ENCODE assay signal across 8 mouse cellular contexts in the genomic region with DNA sequence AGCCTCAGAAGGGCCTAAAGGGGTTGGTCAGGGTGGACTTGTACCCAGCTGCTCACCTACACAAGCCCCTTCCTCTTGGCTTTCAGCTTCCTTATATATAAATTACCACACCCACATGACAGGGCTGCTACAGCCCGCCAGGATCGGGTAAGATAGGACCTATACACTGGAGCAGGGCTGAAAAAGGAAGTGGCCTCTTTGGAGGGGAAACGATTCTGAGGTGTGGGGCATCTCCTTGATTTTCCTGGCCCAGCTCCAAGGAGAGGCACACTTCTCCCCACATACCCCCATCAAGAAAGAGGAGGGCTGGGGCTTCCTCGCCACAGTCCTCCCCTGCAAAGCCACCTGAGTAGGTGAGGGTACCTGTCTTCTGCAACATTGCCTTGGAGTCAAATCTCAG. TPM values are rescaled to one million over a fixed set of nuclear protein-coding genes. Genes with fewer than 3 reads are reported as not detected.
A peak's percentile ranks its signal among the peaks of the same experiment; 100 is the strongest.
DNase-seq lines count a peak whose midpoint lies in the region; ATAC-seq and TF ChIP-seq lines count a peak whose summit lies in the region.

No protein-coding gene starts in this region.

- no peak for TF ChIP-seq CTCF in kidney, postnatal 0 days (IDR thresholded peaks at IDR 0.05; ENCODE audit: low read depth)
- TF ChIP-seq CTCF in cortical plate, adult 2 months (IDR thresholded peaks at IDR 0.05; ENCODE audit: extremely low read depth, insufficient read depth, low read length) = no peak

- ATAC-seq in kidney, postnatal 0 days (replicated peaks; ENCODE audit: low FRiP score, low read depth) = no peak
- ATAC-seq in intestine, embryonic 15.5 days = no peak

- H3K27me3 ChIP-seq in kidney, postnatal 0 days (ENCODE audit: insufficient read depth, low read length) = no peaks in the 10 kb centered on the region
- H3K27me3 ChIP-seq in intestine, embryonic 15.5 days (replicated peaks) = no peaks in the 10 kb centered on the region

- peaks cover 14% of the 10 kb centered on the region for H3K36me3 ChIP-seq in kidney, postnatal 0 days (ENCODE audit: insufficient read depth, low read length)
- peaks cover 18% of the 10 kb centered on the region for H3K36me3 ChIP-seq in intestine, embryonic 15.5 days

- TF ChIP-seq POLR2A in cortical plate, adult 2 months (IDR thresholded peaks at IDR 0.05; ENCODE audit: extremely low read depth, insufficient read depth, low read length) = no peak

- no peaks in the 10 kb centered on the region for H3K9me3 ChIP-seq in kidney, postnatal 0 days (replicated peaks; ENCODE audit: low read length)
- no peaks in the 10 kb centered on the region for H3K9me3 ChIP-seq in intestine, embryonic 15.5 days

- no peak for DNase-seq in kidney, postnatal 0 days (ENCODE audit: low spot score)
- no peak for DNase-seq in kidney, postnatal 36 days
- DNase-seq in naive thymus-derived CD4-positive, alpha-beta T cell, adult 2 months (ENCODE audit: low read depth) = peak; percentile 45
- DNase-seq in layer of hippocampus, postnatal 36 days = no peak
- no peak for DNase-seq in cerebellum, postnatal 25 days
- DNase-seq in adrenal gland, postnatal 14 days = no peak

- H3K4me3 ChIP-seq in kidney, postnatal 0 days (replicated peaks; ENCODE audit: low read depth, low read length) = peak overlapping the region; percentile 63
- peak overlapping the region; percentile 68 for H3K4me3 ChIP-seq in cortical plate, adult 2 months (ENCODE audit: insufficient read depth, low read length)
- H3K4me3 ChIP-seq in intestine, embryonic 15.5 days (replicated peaks) = peak overlapping the region; percentile 58

- peak overlapping the region; percentile 67 for H3K27ac ChIP-seq in kidney, postnatal 0 days
- no peak overlapping the region for H3K27ac ChIP-seq in cortical plate, adult 2 months (ENCODE audit: insufficient read depth, low read length)
- H3K27ac ChIP-seq in intestine, embryonic 15.5 days = peak overlapping the region; percentile 75

- peak overlapping the region; percentile 64 for H3K4me2 ChIP-seq in kidney, postnatal 0 days (ENCODE audit: low read length)
- peak overlapping the region; percentile 73 for H3K4me2 ChIP-seq in intestine, embryonic 15.5 days (replicated peaks)

- H3K4me1 ChIP-seq in kidney, postnatal 0 days (replicated peaks; ENCODE audit: insufficient read depth, low read length) = peaks cover 24% of the 10 kb centered on the region
- peaks cover 3% of the 10 kb centered on the region; the same call in 1 of the 2 replicates for H3K4me1 ChIP-seq in cortical plate, adult 2 months (ENCODE audit: control insufficient read depth, insufficient read depth, low read length)
- H3K4me1 ChIP-seq in intestine, embryonic 15.5 days (replicated peaks) = peaks cover 35% of the 10 kb centered on the region

- H3K9ac ChIP-seq in kidney, postnatal 0 days (ENCODE audit: low read depth, low read length) = peak overlapping the region; percentile 70
- H3K9ac ChIP-seq in intestine, embryonic 15.5 days = peak overlapping the region; percentile 70

- WGBS in kidney, postnatal 0 days = 19% methylated on average over 4 of the region's 4 CpGs
- 7% methylated on average over 4 of the region's 4 CpGs for WGBS in intestine, embryonic 15.5 days

RNA-seq across cellular contexts. Expression of a gene that starts 0.8 kb away (rescaled TPM):
- 95.0 and 101 TPM in 2 replicates for polyA plus RNA-seq in kidney, postnatal 0 days (2015; fragmentation: Nextera tagmentation; extraction: Ambion mirVana)
- 52.8 and 54.8 TPM in 2 replicates for polyA plus RNA-seq in cortical plate, adult 2 months (2012; rRNA removed)
- polyA plus RNA-seq in intestine, embryonic 15.5 days (2015; fragmentation: Nextera tagmentation; extraction: Ambion mirVana) = 144 and 176 TPM in 2 replicates
- total RNA-seq in layer of hippocampus, postnatal 36 days (2021) = 10 to 100 TPM; 32.8 to 38.9 TPM
- total RNA-seq in adrenal gland, postnatal 14 days (2021) = 59.5 and 62.1 TPM in 2 replicates

RNA-seq across cellular contexts. Expression of a gene that starts 0.9 kb away (rescaled TPM):
- polyA plus RNA-seq in kidney, postnatal 0 days (2015; fragmentation: Nextera tagmentation; extraction: Ambion mirVana) = 7.4 and 8.4 TPM in 2 replicates
- 0.49 and 0.52 TPM in 2 replicates for polyA plus RNA-seq in cortical plate, adult 2 months (2012; rRNA removed)
- polyA plus RNA-seq in intestine, embryonic 15.5 days (2015; fragmentation: Nextera tagmentation; extraction: Ambion mirVana) = 13.1 and 13.4 TPM in 2 replicates
- total RNA-seq in layer of hippocampus, postnatal 36 days (2021) = under 1 TPM; 0.27 to 0.40 TPM
- 1.8 and 2.1 TPM in 2 replicates for total RNA-seq in adrenal gland, postnatal 14 days (2021)

RNA-seq across cellular contexts. Expression of a gene that starts 0.9 kb away (rescaled TPM):
- polyA plus RNA-seq in kidney, postnatal 0 days (2015; fragmentation: Nextera tagmentation; extraction: Ambion mirVana) = 375 and 378 TPM in 2 replicates
- 279 and 280 TPM in 2 replicates for polyA plus RNA-seq in cortical plate, adult 2 months (2012; rRNA removed)
- polyA plus RNA-seq in intestine, embryonic 15.5 days (2015; fragmentation: Nextera tagmentation; extraction: Ambion mirVana) = 277 and 308 TPM in 2 replicates
- 100 to 1,000 TPM; 138 to 139 TPM for total RNA-seq in layer of hippocampus, postnatal 36 days (2021)
- 177 and 179 TPM in 2 replicates for total RNA-seq in adrenal gland, postnatal 14 days (2021)

RNA-seq across cellular contexts. Expression of a gene that starts 16.2 kb away (rescaled TPM):
- 793 and 923 TPM in 2 replicates for polyA plus RNA-seq in kidney, postnatal 0 days (2015; fragmentation: Nextera tagmentation; extraction: Ambion mirVana)
- 461 and 466 TPM in 2 replicates for polyA plus RNA-seq in cortical plate, adult 2 months (2012; rRNA removed)
- polyA plus RNA-seq in intestine, embryonic 15.5 days (2015; fragmentation: Nextera tagmentation; extraction: Ambion mirVana) = 502 and 513 TPM in 2 replicates
- 100 to 1,000 TPM; 203 to 209 TPM for total RNA-seq in layer of hippocampus, postnatal 36 days (2021)
- total RNA-seq in adrenal gland, postnatal 14 days (2021) = 659 and 675 TPM in 2 replicates

RNA-seq across cellular contexts. Expression of a gene that starts 39.1 kb away (rescaled TPM):
- polyA plus RNA-seq in kidney, postnatal 0 days (2015; fragmentation: Nextera tagmentation; extraction: Ambion mirVana) = 0.11 and 0.31 TPM in 2 replicates
- 0.13 TPM in 1 of 2 replicates, not detected in the other for polyA plus RNA-seq in cortical plate, adult 2 months (2012; rRNA removed)
- polyA plus RNA-seq in intestine, embryonic 15.5 days (2015; fragmentation: Nextera tagmentation; extraction: Ambion mirVana) = 0.11 and 0.13 TPM in 2 replicates
- total RNA-seq in layer of hippocampus, postnatal 36 days (2021) = not detected
- total RNA-seq in adrenal gland, postnatal 14 days (2021) = not detected in 2 replicates
